Comparison of ENCODE assay signal across 10 mouse cellular contexts in the genomic region with DNA sequence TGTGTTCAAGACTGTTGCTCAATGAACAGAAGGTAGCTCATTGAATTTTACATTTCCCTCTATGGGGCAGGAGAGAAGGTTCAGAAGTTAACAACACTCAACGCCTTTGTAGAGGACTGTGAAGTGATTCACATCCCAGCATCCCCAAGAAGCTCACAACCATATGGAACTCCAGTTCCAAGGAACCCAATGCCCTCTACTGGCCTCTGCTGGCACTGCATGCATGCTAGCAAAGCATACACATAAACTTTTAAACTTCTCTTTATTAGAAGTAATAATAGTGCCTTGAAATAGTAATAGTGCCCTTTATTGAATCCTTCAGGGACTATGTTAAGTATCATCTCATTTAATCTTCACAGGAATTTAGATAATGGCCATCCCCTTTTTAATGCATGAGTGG. TPM values are rescaled to one million over a fixed set of nuclear protein-coding genes. Genes with fewer than 3 reads are reported as not detected.
DNase-seq lines count a peak whose midpoint lies in the region; ATAC-seq and TF ChIP-seq lines count a peak whose summit lies in the region.
"Had no signal": no experiment of that assay in that cellular context is flagged by ENCODE, and none has a peak within 500 bp of the region (broad histone marks: within the 10 kb centered on the region; RNA-seq: fewer than 3 reads in every experiment).

No protein-coding gene starts in this region.

- H3K4me2 ChIP-seq in midbrain, embryonic 14.5 days (ENCODE audit: low read length) = no peak overlapping the region
- no peak overlapping the region for H3K4me2 ChIP-seq in midbrain, embryonic 11.5 days
- H3K4me2 ChIP-seq: embryonic facial prominence, embryonic 12.5 days; midbrain, embryonic 12.5 days had no signal

- no peak for ATAC-seq in midbrain, embryonic 14.5 days (ENCODE audit: low FRiP score, low TSS enrichment)
- no peak for ATAC-seq in midbrain, embryonic 11.5 days (ENCODE audit: low FRiP score)

- H3K4me1 ChIP-seq in kidney, adult 2 months (ENCODE audit: control insufficient read depth, insufficient read depth, low read length) = no peaks in the 10 kb centered on the region
- H3K4me1 ChIP-seq in thymus, adult 2 months (replicated peaks; ENCODE audit: control insufficient read depth, insufficient read depth, low read length) = no peaks in the 10 kb centered on the region
- H3K4me1 ChIP-seq in midbrain, embryonic 14.5 days (ENCODE audit: control insufficient read depth, insufficient read depth, low read length) = no peaks in the 10 kb centered on the region
- no peaks in the 10 kb centered on the region for H3K4me1 ChIP-seq in midbrain, embryonic 11.5 days (ENCODE audit: control insufficient read depth, insufficient read depth, low read length)
- H3K4me1 ChIP-seq: embryonic facial prominence, embryonic 12.5 days; limb, embryonic 10.5 days; midbrain, embryonic 12.5 days had no signal

- H3K9me3 ChIP-seq in midbrain, embryonic 14.5 days (ENCODE audit: control insufficient read depth, low read length) = no peaks in the 10 kb centered on the region
- H3K9me3 ChIP-seq in midbrain, embryonic 11.5 days (ENCODE audit: control insufficient read depth, low read length) = no peaks in the 10 kb centered on the region; the same call in 1 of the 2 replicates
- H3K9me3 ChIP-seq: embryonic facial prominence, embryonic 12.5 days; limb, embryonic 10.5 days; midbrain, embryonic 12.5 days had no signal

- peak; percentile 51 for TF ChIP-seq CTCF in kidney, adult 2 months (conservative IDR thresholded peaks at IDR 0.05; ENCODE audit: insufficient read depth, insufficient read length, low read depth, low read length)
- TF ChIP-seq CTCF in thymus, adult 2 months (IDR thresholded peaks at IDR 0.05; ENCODE audit: borderline replicate concordance, control insufficient read depth, extremely low read depth, insufficient read depth, low read length, poor library complexity) = no peak
- peak; percentile 43; the same call in 1 of the 2 replicates for TF ChIP-seq CTCF in brain, embryonic 14.5 days (IDR thresholded peaks at IDR 0.05; ENCODE audit: borderline replicate concordance, extremely low read depth, insufficient read depth, insufficient read length)

- no peaks in the 10 kb centered on the region; the same call in 1 of the 2 replicates for H3K36me3 ChIP-seq in kidney, adult 2 months (ENCODE audit: control insufficient read depth, insufficient read depth, low read length)
- H3K36me3 ChIP-seq in thymus, adult 2 months (ENCODE audit: control insufficient read depth, insufficient read depth, low read length) = peaks cover 32% of the 10 kb centered on the region
- H3K36me3 ChIP-seq in midbrain, embryonic 14.5 days (ENCODE audit: control insufficient read depth, insufficient read depth, low read length) = no peaks in the 10 kb centered on the region
- no peaks in the 10 kb centered on the region for H3K36me3 ChIP-seq in midbrain, embryonic 11.5 days (ENCODE audit: control insufficient read depth, insufficient read depth, low read length)
- H3K36me3 ChIP-seq: embryonic facial prominence, embryonic 12.5 days; limb, embryonic 10.5 days; midbrain, embryonic 12.5 days had no signal

- H3K4me3 ChIP-seq in kidney, adult 2 months (ENCODE audit: insufficient read depth, low read depth, low read length) = no peak overlapping the region
- H3K4me3 ChIP-seq in thymus, adult 2 months (ENCODE audit: control insufficient read depth, insufficient read depth, low read length) = no peak overlapping the region
- H3K4me3 ChIP-seq in midbrain, embryonic 14.5 days (replicated peaks; ENCODE audit: low read depth, low read length) = no peak overlapping the region
- no peak overlapping the region for H3K4me3 ChIP-seq in midbrain, embryonic 11.5 days (ENCODE audit: low read depth, low read length)
- H3K4me3 ChIP-seq: embryonic facial prominence, embryonic 12.5 days; limb, embryonic 10.5 days; midbrain, embryonic 12.5 days had no signal

- no peak overlapping the region for H3K27ac ChIP-seq in kidney, adult 2 months (ENCODE audit: insufficient read depth, low read depth, low read length)
- no peak overlapping the region for H3K27ac ChIP-seq in thymus, adult 2 months (ENCODE audit: control insufficient read depth, insufficient read depth, low read length)
- no peak overlapping the region for H3K27ac ChIP-seq in midbrain, embryonic 14.5 days (replicated peaks; ENCODE audit: low read depth, low read length)
- no peak overlapping the region for H3K27ac ChIP-seq in midbrain, embryonic 11.5 days (ENCODE audit: low read depth, low read length)
- H3K27ac ChIP-seq: embryonic facial prominence, embryonic 12.5 days; limb, embryonic 10.5 days; midbrain, embryonic 12.5 days had no signal

- H3K27me3 ChIP-seq in kidney, adult 2 months (replicated peaks; ENCODE audit: control insufficient read depth, insufficient read depth, low read length) = no peaks in the 10 kb centered on the region
- no peaks in the 10 kb centered on the region for H3K27me3 ChIP-seq in thymus, adult 2 months (ENCODE audit: control insufficient read depth, insufficient read depth, low read length)
- no peaks in the 10 kb centered on the region for H3K27me3 ChIP-seq in midbrain, embryonic 14.5 days (ENCODE audit: control insufficient read depth, insufficient read depth, low read length)
- no peaks in the 10 kb centered on the region for H3K27me3 ChIP-seq in midbrain, embryonic 11.5 days (ENCODE audit: control insufficient read depth, insufficient read depth, low read length)
- H3K27me3 ChIP-seq: embryonic facial prominence, embryonic 12.5 days had no signal

- WGBS in kidney, adult 2 months = 93% methylated on average over 1 of the region's 1 CpGs
- WGBS in thymus, adult 2 months = 97% methylated on average over 1 of the region's 1 CpGs
- WGBS in midbrain, embryonic 14.5 days = 91% methylated on average over 1 of the region's 1 CpGs
- 93% methylated on average over 1 of the region's 1 CpGs for WGBS in midbrain, embryonic 11.5 days

- H3K9ac ChIP-seq in midbrain, embryonic 14.5 days (replicated peaks; ENCODE audit: low read length) = no peak overlapping the region
- H3K9ac ChIP-seq in midbrain, embryonic 11.5 days (ENCODE audit: low read length) = no peak overlapping the region
- H3K9ac ChIP-seq: embryonic facial prominence, embryonic 12.5 days; midbrain, embryonic 12.5 days had no signal

- no peak for TF ChIP-seq POLR2A in kidney, adult 2 months (IDR thresholded peaks at IDR 0.05; ENCODE audit: low read depth, low read length)
- no peak for TF ChIP-seq POLR2A in thymus, adult 2 months (IDR thresholded peaks at IDR 0.05; ENCODE audit: control insufficient read depth, extremely low read depth, insufficient read depth, low read length, poor library complexity)
- TF ChIP-seq POLR2A in brain, embryonic 14.5 days (IDR thresholded peaks at IDR 0.05; ENCODE audit: borderline replicate concordance, extremely low read depth, insufficient read depth, insufficient read length, poor library complexity, severe bottlenecking) = no peak

- no peak for DNase-seq in kidney, adult 2 months
- DNase-seq in kidney, adult 8-10 months = no peak
- DNase-seq in thymus, adult 2 months = peak; percentile 23
- no peak for DNase-seq in thymus, postnatal 0 days (ENCODE audit: low spot score)
- DNase-seq in brain, embryonic 14.5 days (ENCODE audit: low read depth) = no peak
- DNase-seq in midbrain, embryonic 14.5 days = no peak
- DNase-seq in midbrain, embryonic 11.5 days (ENCODE audit: low spot score, missing footprints) = no peak

RNA-seq across cellular contexts. Expression of a gene that starts 9.3 kb away (rescaled TPM):
- polyA plus RNA-seq in kidney, adult 2 months (2012; rRNA removed) = 3.8 and 5.3 TPM in 2 replicates
- polyA plus RNA-seq in thymus, adult 2 months (2012; rRNA removed) = 9.3 and 10.5 TPM in 2 replicates
- 5.3 and 5.5 TPM in 2 replicates for polyA plus RNA-seq in thymus, postnatal 0 days (2015; fragmentation: Nextera tagmentation; extraction: Ambion mirVana)
- 0.26 and 0.38 TPM in 2 replicates for polyA plus RNA-seq in brain, embryonic 14.5 days (2012; rRNA removed)
- polyA plus RNA-seq in midbrain, embryonic 14.5 days (2014; fragmentation: Nextera tagmentation; extraction: Ambion mirVana) = 0.09 and 0.62 TPM in 2 replicates
- 0.33 and 0.37 TPM in 2 replicates for polyA plus RNA-seq in midbrain, embryonic 11.5 days (2014; fragmentation: Nextera tagmentation; extraction: Ambion mirVana)
